Mouse (Mus musculus) liver, embryonic 12.5 days (tissue): ENCODE data around the gene Zbtb25. TPM values are rescaled to one million over a fixed set of nuclear protein-coding genes. Genes with fewer than 3 reads are reported as not detected.

Source experiments
- ATAC-seq: fragments of 200-750 bp; cut with Nextera tagmentation; 2 replicates; pipeline ENCODE4 v1.8.0; 2017; ENCODE audit warnings: moderate number of reproducible peaks, mild to moderate bottlenecking, moderate library complexity
- H3K27ac ChIP-seq: fragments of 300-500 bp; sonication (generic); 2 replicates; pipeline ENCODE4 v1.5.1; 2016; ENCODE audit warnings: mild to moderate bottlenecking
- H3K27me3 ChIP-seq: fragments of 300-500 bp; sonication (generic); replicated peaks from 2 replicates; pipeline ENCODE4 v1.6.1; 2016; ENCODE audit warnings: mild to moderate bottlenecking, moderate library complexity
- H3K36me3 ChIP-seq: fragments of 300-500 bp; sonication (generic); 2 replicates; pipeline ENCODE4 v1.6.1; 2016; ENCODE audit warnings: mild to moderate bottlenecking, moderate library complexity
- H3K4me1 ChIP-seq: fragments of 300-500 bp; sonication (generic); 2 replicates; pipeline ENCODE4 v1.6.1; 2016
- H3K4me2 ChIP-seq: fragments of 300-500 bp; sonication (generic); 2 replicates; pipeline ENCODE4 v1.6.1; 2016; ENCODE audit warnings: mild to moderate bottlenecking, moderate library complexity
- H3K4me3 ChIP-seq: fragments of 300-500 bp; sonication (generic); 2 replicates; pipeline ENCODE4 v1.5.1; 2016; ENCODE audit warnings: mild to moderate bottlenecking, moderate library complexity
- H3K9ac ChIP-seq: fragments of 300-500 bp; sonication (generic); 2 replicates; pipeline ENCODE4 v1.6.1; 2016; ENCODE audit warnings: mild to moderate bottlenecking, moderate library complexity
- H3K9me3 ChIP-seq: fragments of 300-500 bp; sonication (generic); replicated peaks from 2 replicates; pipeline ENCODE4 v1.6.1; 2016; ENCODE audit warnings: mild to moderate bottlenecking, moderate library complexity
- WGBS: fragments of 180-500 bp; shearing (Covaris S2); methylation state at CpG from one replicate; pipeline ENCODE4 v1.1.7; 2016; ENCODE audit not compliant: insufficient replicate concordance; 5-methylcytosine and 5-hydroxymethylcytosine counted together
- polyA plus RNA-seq: library from polyadenylated mRNA; unstranded; fragments of >200 nt; fragmentation: Nextera tagmentation; extraction: Ambion mirVana; gene quantifications from 2 replicates; pipeline ENCODE4 v1.2.1, GENCODE M21; 2016

The Zbtb25 gene
- polyA plus RNA-seq, 1 experiment from 2014 or later, result 10.8 TPM

- Histone ChIP-seq H3K9me3 (no peaks in the 10 kb centered on the region), H3K4me2 (peak overlapping the region; percentile 20), H3K27me3 (no peaks in the 10 kb centered on the region), H3K4me3 (no peak overlapping the region), H3K36me3 (peaks cover 5% of the 10 kb centered on the region; the same call in 1 of the 2 replicates), H3K27ac (peak overlapping the region; percentile 27; the same call in 1 of the 2 replicates), H3K4me1 (peaks cover 72% of the 10 kb centered on the region), H3K9ac (peak overlapping the region; percentile 10; the same call in 1 of the 2 replicates)
- 75% methylated on average over 3 of the region's 3 CpGs for WGBS
- ATAC-seq, result no peak
Measured at GRCm38 (mm10) chr12:76366276-76366675, 3.1 kb downstream of the Zbtb25 start.

DNA sequence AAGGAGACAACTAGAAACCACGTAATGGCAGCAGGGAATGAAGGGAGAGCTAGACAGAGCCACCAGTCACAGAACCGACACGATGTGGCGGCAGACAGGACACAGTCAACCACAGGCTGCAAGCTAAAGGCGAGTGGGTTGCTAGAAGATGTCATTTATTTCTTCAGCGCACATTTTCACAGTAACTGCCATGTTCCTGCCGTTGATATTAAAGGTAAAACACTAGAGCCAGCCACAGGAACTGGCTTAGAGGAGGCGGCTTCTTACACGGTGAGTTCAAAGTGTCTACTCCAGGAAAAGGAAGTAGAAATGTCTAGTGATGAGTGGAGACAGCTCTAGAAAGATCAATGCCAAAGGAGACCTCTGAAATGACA, 7.1 kb downstream of the Zbtb25 start:
- peak overlapping the region; percentile 54 for H3K4me2 ChIP-seq
- H3K36me3 ChIP-seq, result peaks cover 12% of the 10 kb centered on the region
- H3K4me1 ChIP-seq, result peaks cover 67% of the 10 kb centered on the region
- no peaks in the 10 kb centered on the region for H3K9me3 ChIP-seq
- H3K27ac ChIP-seq, result peak overlapping the region; percentile 84
- peak overlapping the region; percentile 19; the same call in 1 of the 2 replicates for H3K4me3 ChIP-seq
- peak overlapping the region; percentile 63 for H3K9ac ChIP-seq
- no peaks in the 10 kb centered on the region for H3K27me3 ChIP-seq
- peak; percentile 35; the same call in 1 of the 2 replicates for ATAC-seq
- 17% methylated on average over 9 of the region's 9 CpGs for WGBS

DNA sequence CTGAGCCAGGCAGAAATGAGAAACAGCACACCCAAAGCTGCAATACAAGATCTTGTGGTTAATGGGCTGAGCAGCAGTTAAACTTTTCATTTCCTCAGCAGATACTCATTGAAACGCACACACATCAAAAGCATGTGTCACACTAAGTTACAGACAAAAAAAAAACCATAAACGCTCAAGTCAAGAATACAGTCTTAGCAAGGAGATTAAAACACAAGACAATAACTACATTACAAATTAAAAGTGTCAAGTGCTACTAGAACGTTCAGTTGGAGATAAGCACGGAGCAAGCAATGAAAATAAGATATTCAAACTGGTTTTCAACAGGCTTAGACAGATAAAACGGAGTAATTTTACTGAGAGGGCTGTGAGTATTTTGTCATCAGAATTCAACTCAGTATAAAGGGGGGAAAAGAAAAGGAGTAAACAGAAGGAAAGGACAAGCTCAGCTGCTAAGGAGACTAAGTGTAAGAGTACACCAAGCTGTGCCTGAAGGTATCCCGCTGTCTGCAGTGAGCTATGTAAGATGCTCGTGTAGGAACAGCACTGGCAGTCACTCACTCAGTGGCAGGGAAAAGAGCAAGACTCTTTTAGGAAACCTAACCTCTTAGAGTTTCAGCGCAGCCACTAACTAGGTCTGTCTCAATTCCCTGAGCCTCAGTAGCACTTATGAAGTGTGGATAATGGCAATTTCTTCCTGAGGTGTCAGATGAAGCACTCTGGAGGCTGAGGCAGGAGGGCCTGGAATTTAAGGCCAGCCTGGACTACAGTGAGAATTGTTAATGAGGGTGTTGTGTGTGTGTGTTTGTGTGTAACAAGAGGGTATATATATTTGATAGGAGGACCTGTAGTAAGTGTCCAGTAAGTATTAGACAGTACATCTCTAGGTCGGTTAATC, 7.7 kb downstream of the Zbtb25 start:
- Histone ChIP-seq H3K9ac (peak overlapping the region; percentile 63), H3K4me2 (peak overlapping the region; percentile 54), H3K27me3 (no peaks in the 10 kb centered on the region), H3K36me3 (peaks cover 17% of the 10 kb centered on the region), H3K4me3 (peak overlapping the region; percentile 19), H3K27ac (peak overlapping the region; percentile 84), H3K4me1 (peaks cover 60% of the 10 kb centered on the region), H3K9me3 (no peaks in the 10 kb centered on the region)
- ATAC-seq, result peak; percentile 72
- WGBS, result 24% methylated on average over 9 of the region's 9 CpGs

GRCm38 (mm10) chr12:76360868-76361267, 8.5 kb downstream of the Zbtb25 start:
- H3K36me3 ChIP-seq, result peaks cover 17% of the 10 kb centered on the region
- H3K4me3 ChIP-seq, result no peak overlapping the region
- no peaks in the 10 kb centered on the region for H3K9me3 ChIP-seq
- peaks cover 52% of the 10 kb centered on the region for H3K4me1 ChIP-seq
- H3K9ac ChIP-seq, result no peak overlapping the region
- ATAC-seq, result no peak
- H3K27me3 ChIP-seq, result no peaks in the 10 kb centered on the region
- H3K4me2 ChIP-seq, result peak overlapping the region; percentile 54; the same call in 1 of the 2 replicates
- peak overlapping the region; percentile 84 for H3K27ac ChIP-seq
- 72% methylated on average over 1 of the region's 1 CpGs for WGBS

DNA sequence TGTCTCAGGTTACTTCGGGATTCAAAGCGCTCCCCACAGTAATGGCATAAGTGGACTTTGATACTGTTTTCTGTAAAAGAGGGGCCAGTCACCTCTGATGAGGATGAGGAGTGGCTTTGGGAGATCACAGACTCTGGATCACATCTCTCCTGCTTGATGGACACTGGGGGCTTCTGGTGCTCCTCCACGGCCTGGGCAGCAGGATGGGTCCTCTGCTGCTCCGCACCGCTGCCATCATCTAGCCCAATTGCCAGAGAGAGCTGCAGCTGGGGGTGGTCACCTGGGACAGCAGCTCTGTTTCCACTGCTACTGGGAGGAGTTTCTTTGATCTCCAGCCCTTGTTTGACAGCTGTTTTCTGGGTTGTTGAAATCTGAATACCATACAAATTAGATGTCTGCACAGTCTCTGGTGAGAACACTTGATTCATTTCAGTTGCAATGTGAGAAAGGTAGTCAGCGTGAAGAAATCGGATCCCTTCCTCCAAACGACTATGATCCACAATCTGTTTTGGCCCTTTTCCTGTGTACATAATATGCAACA, 19.7 kb downstream of the Zbtb25 start:
- Histone ChIP-seq H3K27me3 (no peaks in the 10 kb centered on the region), H3K9me3 (no peaks in the 10 kb centered on the region), H3K36me3 (peaks cover 56% of the 10 kb centered on the region), H3K4me2 (no peak overlapping the region), H3K4me3 (no peak overlapping the region), H3K9ac (no peak overlapping the region), H3K27ac (no peak overlapping the region), H3K4me1 (no peaks in the 10 kb centered on the region)
- WGBS, result 86% methylated on average over 8 of the region's 8 CpGs
- no peak for ATAC-seq

GRCm38 (mm10) chr12:76345759-76346455, 23.5 kb downstream of the Zbtb25 start:
- ATAC-seq, result no peak
- no peak overlapping the region for H3K4me3 ChIP-seq
- H3K27me3 ChIP-seq, result no peaks in the 10 kb centered on the region
- no peaks in the 10 kb centered on the region for H3K4me1 ChIP-seq
- H3K9ac ChIP-seq, result no peak overlapping the region
- peaks cover 31% of the 10 kb centered on the region for H3K36me3 ChIP-seq
- no peak overlapping the region for H3K27ac ChIP-seq
- H3K4me2 ChIP-seq, result no peak overlapping the region
- no peaks in the 10 kb centered on the region for H3K9me3 ChIP-seq
- WGBS, result 69% methylated on average over 5 of the region's 6 CpGs

DNA sequence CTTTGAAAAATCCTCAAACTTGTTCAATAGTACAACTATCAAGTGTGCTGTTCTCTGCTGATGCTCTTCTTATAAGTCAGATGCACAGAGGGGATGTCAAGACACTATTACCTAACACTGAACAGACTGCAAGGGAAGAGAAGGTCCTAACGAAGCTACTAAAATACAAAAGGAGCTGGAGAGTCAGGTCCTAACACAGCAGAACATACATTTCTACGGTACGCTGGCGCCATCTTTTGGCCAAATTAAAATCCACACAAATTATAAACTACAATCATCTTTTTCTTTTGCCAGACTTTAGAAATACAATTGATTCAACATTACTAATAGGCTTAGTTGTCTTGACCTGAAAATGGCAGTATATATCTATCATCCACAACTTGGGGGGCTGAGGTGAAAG, 28.3 kb downstream of the Zbtb25 start:
- no peak overlapping the region for H3K4me2 ChIP-seq
- H3K4me1 ChIP-seq, result no peaks in the 10 kb centered on the region

DNA sequence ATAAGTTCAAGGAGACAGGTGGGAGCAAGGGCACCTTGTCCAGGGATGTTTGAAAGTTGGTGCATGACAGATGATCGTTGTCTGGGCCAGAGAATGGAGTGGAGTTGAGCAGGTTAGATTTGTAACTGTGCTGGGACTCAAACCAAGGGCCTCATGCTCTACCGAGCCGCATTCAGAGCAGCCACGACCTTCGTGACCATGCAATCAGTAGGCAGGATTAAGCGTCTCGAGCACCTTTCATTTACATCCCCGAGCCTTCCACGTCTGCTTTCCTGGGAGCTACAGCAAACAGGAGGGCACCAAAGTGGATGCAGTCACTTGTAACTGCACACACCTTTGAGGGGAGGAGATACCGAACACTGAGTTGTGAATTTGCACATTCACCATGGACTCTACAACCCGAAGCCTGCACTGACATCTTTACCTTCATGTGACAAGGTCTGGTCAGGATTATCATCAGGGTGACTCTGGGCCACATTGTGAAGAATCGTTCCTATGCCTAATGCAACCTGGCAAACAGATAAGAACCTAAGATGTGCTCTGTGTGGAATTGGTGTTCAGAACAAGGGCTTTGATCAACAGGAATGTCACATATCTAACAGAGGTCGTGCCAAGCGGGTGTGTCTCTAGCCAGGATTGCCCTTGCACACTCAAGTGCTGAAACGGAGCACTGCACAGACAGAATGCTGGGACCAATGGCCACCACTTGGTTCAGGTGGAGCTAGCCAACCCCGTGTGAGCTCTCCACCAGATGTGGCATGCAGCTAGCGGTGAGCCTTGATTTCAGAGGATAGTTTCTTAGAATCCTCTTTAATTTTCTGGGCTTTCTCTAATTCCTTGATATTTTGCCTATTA, 33.1 kb downstream of the Zbtb25 start:
- Histone ChIP-seq H3K4me3 (no peak overlapping the region), H3K4me2 (no peak overlapping the region), H3K9ac (no peak overlapping the region), H3K9me3 (no peaks in the 10 kb centered on the region), H3K36me3 (no peaks in the 10 kb centered on the region), H3K27ac (no peak overlapping the region), H3K27me3 (no peaks in the 10 kb centered on the region), H3K4me1 (no peaks in the 10 kb centered on the region)
- ATAC-seq, result no peak
- WGBS, result 76% methylated on average over 17 of the region's 17 CpGs

More for the DNA sequence above, 28.3 kb downstream of the Zbtb25 start:
- 6% methylated on average over 4 of the region's 4 CpGs for WGBS
- Histone ChIP-seq H3K36me3 (no peaks in the 10 kb centered on the region; the same call in 1 of the 2 replicates), H3K27me3 (no peaks in the 10 kb centered on the region), H3K9ac (no peak overlapping the region), H3K27ac (no peak overlapping the region), H3K9me3 (no peaks in the 10 kb centered on the region), H3K4me3 (no peak overlapping the region)
- ATAC-seq, result no peak

DNA sequence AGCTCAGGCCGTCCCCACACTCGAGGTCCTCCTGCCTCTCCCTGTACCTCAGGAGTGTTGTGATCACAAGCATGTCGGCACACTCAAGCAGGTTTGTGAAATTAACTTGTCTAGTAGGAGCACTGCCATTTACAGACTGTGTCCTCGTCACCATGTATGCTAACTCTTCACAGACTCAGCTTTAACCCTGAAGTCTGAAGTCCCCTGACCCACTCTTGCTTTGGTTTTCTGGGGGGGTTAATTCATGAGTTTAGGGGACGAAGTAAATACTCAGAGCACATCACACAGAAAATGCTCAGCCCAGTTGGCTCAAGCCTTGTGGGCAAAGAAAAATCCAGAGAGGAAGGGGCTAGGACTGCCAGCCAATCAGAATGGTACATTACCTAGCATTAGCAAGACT, 33.8 kb downstream of the Zbtb25 start:
- H3K9ac ChIP-seq, result no peak overlapping the region
- H3K27ac ChIP-seq, result no peak overlapping the region
- no peaks in the 10 kb centered on the region for H3K9me3 ChIP-seq
- ATAC-seq, result no peak
- H3K36me3 ChIP-seq, result no peaks in the 10 kb centered on the region
- H3K4me2 ChIP-seq, result no peak overlapping the region
- no peaks in the 10 kb centered on the region for H3K4me1 ChIP-seq
- WGBS, result 75% methylated on average over 5 of the region's 5 CpGs
- H3K4me3 ChIP-seq, result no peak overlapping the region
- H3K27me3 ChIP-seq, result no peaks in the 10 kb centered on the region

GRCm38 (mm10) chr12:76333688-76334087, 35.7 kb downstream of the Zbtb25 start:
- H3K27ac ChIP-seq, result no peak overlapping the region
- no peak for ATAC-seq
- H3K27me3 ChIP-seq, result no peaks in the 10 kb centered on the region
- no peaks in the 10 kb centered on the region for H3K4me1 ChIP-seq
- no peak overlapping the region for H3K9ac ChIP-seq
- H3K4me2 ChIP-seq, result no peak overlapping the region
- H3K36me3 ChIP-seq, result peaks cover under 1% of the 10 kb centered on the region
- H3K9me3 ChIP-seq, result no peaks in the 10 kb centered on the region
- no peak overlapping the region for H3K4me3 ChIP-seq
- 53% methylated on average over 5 of the region's 5 CpGs for WGBS

- Histone ChIP-seq H3K4me1 (peaks cover 13% of the 10 kb centered on the region), H3K9ac (no peak overlapping the region), H3K9me3 (no peaks in the 10 kb centered on the region), H3K27ac (peak overlapping the region; percentile 33), H3K27me3 (peaks cover 25% of the 10 kb centered on the region), H3K36me3 (peaks cover 14% of the 10 kb centered on the region), H3K4me2 (no peak overlapping the region), H3K4me3 (no peak overlapping the region)
- WGBS, result 65% methylated on average over 6 of the region's 6 CpGs
- no peak for ATAC-seq
Measured at GRCm38 (mm10) chr12:76328567-76329354, 40.6 kb downstream of the Zbtb25 start.
